Mouse (Mus musculus): Measurements from ENCODE around the gene Peg10.

Gene Peg10

DNA sequence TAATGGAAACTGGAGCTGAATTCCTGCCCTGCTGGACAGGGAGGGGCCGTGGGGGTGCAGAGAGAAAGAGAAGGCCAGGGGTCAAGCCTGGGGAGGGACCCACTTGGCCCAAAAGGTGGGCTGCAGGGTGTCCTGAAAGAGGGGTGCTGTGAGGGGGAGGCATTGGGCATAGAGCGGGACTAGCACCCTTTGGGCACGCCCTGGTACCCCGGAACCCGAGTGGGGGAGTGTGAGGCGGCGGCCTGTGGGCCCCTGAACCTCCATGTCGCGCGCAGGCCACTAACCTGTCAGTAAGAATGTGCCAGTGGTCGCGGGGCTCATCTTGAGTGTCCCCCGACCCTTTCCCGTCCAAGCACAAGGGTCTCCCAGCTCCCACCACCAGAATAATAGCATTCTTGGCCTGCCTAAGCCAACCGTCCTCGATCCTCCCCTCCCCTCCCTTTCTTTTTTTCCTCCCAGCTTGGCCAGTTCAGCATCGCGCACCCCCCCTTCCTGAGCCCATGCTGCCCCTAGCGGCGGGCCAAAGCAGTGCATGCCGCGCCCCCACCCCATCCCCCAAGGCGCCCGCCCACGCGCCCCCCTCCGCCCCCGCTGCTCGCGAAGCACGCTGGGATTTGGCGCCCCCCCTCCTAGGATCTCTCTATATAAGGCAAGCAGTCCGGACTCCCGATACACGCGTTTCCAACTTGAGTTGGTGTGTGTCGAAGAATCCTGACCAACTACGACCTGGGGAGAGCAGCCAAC is at the start of gene Peg10, which contains the start of gene Sgce:
Gene Peg10, plus strand, starts transcription at position 611 of the 744 bp plus-strand sequence.
Gene Sgce, minus strand, starts transcription at position 512 of the 744 bp plus-strand sequence.
- peak; percentile 80 for DNase-seq

DNA sequence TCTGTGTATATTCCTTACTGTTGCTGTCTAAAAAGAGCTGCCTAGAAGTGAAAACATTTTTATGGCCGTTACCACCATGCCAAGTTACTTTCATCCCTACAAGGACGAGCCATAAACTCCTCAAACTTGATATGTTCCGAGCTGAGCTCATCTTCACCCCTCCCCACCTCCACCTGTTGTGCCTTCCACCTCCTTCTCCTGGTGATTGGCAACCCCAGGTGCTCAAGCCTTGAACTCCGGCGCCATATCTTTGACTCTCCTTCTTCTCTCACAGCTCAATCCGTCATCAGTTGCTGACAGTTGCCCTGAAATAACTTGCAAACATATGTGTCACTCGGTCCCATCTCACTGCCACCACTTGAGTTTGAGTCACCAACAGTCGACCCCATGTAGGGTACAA is 45.5 kb upstream of the Peg10 start:
- DNase-seq, result no peak

DNA sequence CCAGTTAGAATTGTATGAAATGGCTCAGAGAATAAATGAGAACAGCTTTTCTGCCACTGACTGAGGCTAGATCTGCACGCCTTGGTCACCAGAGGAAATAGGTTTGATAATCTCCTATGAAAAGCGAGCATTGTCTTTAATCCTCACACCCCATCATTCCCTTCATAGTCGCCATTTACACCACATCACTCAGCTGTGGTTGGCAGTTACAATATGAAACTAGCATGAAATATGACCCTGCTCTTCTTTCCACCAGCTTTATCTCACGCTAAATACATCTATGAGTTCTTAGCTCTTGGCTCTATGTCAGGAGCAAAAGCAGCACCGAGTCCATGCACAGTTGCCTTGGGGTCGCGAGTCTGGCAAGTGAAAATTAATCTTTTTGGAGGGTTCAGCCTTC is 43.2 kb upstream of the Peg10 start:
- DNase-seq, result no peak

DNA sequence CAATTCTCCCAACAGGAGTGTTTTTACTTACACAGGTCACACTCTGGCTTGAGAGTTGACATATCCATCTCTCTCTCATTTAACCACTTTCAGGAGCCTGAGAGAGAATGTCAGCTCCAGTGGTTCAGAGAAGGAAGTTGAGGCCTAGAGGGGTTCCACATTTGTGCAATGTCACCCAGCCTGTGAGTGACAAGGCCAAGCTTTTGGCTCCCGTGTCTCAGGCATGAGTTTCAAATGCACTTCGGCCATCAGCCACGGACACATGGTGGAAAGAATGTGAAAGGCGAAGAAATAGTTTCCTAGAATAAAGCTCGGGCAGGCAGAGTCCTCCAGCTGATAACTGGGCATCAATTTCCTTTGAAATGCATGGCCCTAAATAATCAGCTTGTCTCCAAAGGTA is 40.7 kb upstream of the Peg10 start:
- DNase-seq, result no peak

DNA sequence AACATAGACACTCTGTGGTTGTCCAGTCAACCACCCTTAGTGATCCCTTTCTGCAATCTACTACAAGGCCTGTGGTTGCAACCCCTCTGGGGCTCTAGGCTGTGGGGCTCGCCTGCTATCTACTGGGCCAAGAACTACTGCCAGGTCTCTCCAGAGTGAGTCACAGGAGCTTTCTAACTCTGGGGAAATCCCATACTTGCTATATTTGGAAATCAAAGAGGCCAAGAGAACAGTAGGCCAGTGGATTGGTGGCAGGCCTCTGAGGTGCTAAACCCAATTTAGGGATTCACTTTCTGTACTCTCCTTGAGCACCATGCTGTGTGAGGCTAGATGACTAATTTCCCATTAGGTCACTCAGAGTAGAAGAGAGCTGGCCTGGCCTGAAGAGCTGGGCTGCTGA is 38.1 kb upstream of the Peg10 start:
- no peak for DNase-seq

DNA sequence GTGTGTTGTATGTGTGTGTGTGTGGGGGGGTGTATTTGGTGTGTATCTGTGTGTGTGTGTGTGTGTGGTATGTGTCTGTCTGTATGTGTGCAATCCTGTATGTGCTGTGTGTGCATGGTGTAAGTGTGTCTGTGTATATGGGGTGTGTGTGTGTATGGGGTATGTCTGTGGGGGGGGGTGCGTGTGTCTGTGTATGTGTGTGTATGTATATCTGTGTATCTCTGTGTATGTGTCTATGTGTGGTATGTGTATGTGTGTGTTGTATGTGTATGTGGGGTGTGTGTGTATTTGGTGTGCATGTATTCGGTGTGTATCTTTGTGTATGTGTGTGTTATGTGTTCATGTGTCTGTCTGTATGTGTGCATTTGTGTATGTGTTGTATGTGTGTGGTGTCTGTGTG is 30.9 kb upstream of the Peg10 start:
- DNase-seq, result no peak

DNA sequence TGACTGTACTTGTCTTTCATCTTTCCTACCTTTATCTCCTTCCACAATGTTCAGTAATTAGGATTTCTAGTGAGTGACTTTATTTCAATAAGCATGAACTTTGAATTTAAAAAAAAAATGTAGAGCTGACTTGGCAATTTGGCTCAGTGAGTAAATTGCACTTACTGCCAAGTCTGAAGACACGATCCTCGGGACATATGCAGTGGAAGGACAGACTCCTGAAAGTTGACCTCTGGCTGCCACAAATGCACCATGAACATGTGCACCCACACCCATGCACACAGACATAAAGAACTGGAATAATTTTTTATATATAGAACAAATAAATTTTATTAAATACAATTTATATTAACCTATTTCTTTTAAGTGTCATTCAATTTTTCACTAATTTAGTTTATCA is 29.8 kb upstream of the Peg10 start:
- no peak for DNase-seq

DNA sequence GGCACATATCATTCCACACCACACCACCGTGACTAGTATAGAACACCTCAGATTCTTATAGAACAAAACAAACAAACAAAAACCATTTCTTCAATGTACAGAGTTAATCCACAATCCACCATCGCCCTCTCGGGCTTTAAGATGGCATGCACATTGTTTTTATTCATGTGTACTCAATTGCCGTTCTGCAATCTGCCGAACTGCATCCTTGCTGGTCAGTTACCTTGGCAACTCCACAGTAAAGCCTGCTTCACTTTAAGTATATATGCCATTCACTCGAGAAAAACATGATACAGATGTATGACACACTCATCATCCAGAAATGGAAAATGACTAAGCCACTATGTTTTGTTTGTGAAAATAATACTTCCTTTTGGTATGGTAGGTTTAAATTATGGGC is 25.0 kb upstream of the Peg10 start:
- DNase-seq, result no peak

DNA sequence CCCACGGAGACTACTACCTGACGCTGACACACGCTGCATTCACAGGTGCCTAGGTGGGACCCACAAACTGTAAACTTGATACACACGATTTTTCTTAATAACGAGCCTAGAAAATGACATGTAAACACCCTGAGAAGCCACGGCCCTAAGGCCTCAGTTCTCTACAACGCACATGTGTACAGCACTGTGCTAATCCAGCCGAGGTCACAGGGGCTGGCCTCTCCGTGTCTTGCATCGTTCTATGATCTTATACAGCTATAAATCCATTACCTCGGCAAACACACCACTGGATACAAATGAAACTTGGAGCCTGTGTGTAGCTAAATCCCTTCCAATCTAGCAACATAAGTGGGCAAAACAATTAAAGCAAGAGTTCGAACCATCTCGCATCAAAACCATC is 24.4 kb upstream of the Peg10 start:
- DNase-seq, result no peak

DNA sequence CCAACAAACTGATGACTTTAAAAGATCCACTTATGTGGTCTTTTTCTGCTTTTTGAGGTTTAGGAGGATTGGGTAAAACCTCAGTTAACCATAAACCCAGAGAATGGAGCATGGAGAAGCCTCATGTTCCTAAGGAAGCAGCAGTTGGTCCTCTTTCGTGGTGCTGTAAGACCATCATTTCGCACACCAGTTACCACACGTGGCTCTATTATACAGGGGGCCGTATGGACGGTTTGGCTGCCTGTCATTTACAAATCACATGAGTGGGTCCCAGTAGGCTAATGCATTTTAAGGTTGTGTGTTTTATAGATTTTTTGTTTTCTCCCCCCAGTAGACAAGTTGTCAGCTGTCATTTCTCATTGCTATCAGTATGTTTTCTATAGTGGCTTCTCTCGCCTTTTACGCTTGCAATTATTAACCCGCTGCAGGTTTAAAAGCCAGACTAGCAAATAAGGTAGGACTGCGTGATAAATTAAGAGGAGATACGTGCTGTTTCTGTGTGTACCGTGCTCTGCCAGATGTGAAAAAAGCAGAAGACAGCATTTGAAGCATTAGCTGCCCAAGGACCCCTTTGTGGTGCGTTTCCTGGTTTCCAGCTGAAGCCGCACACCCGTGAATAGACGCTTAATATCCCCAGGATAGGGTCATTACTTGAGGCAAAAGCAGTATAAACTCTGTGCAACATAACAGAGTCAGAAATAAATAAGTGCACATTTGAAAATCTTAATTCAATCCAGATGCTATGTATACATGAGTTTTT is 22.9 kb upstream of the Peg10 start:
- no peak for DNase-seq

DNA sequence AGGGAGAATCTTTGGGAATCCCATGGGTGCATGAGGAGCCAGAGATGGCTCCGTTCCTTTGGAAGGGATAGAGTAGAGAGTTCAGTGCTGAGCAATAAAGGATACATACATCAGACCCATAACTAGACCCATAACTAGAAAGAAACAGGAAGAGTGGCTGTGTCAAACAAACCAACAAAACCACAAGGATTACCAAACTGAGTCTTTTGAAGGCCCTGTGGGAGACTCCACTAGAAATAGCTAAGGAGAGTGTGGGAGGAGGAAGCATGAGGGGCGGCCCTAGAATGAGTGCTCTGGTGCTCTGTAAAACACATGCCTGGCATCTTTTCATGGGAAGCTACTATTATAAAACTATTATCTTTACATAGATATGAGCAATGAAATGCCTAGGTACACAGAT is 18.8 kb upstream of the Peg10 start:
- DNase-seq, result no peak

DNA sequence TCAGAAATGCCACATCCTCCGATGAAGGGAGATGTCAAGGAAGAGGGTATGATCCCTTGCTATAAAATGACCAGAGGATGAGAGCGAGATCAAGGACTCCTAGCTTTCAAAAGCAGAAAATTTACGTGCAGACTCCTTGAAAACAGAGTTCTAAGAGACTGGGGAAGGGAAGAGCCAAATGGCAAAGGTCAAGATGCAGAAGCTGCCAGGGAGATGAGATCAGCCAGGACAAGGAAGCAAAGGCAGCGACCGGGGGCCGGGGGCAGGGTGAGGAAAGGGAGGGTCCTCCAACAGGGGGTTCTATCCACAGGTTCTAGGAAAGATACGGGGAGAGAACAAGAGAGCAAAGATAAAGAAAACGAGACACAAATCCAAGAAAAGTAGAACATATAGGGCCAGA is 15.4 kb upstream of the Peg10 start:
- no peak for DNase-seq

DNA sequence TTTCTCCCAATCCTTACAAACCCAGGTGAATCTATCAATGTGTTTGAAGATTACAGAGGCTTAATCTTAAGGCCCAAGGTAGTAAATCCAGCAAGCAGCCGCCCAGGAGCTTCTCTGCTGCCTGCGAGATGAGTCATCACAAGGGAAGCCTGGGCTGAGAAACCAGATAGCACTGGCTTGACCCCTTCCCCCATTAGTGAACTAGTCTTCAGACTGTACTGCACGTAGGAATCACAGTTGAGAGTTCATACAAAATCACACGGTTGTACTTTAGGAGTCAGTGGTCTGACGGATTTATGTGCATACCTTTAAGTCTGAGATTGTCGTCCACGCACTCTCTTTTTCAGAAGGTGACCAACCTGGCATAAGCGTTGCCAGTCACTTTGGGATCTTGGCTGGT is 13.9 kb upstream of the Peg10 start:
- no peak for DNase-seq

DNA sequence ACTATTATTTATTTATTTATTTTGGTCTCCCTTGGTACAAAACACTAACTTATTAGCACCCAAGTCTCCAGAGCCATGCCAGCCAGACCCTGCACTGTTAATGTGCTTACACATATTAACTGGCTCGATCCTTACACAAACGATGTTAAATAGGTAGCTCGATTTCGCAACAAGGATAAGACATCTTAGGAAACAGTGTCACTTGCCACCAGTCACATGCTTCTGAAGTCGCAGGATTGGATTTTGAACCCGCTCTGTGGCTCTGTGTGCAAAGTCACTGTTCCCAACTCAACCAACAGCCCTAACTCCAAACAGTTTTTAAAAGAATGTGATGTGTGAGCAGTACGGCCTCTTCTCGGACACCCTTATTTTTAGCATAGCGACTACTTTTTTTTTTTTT is 10.7 kb upstream of the Peg10 start:
- DNase-seq, result no peak

DNA sequence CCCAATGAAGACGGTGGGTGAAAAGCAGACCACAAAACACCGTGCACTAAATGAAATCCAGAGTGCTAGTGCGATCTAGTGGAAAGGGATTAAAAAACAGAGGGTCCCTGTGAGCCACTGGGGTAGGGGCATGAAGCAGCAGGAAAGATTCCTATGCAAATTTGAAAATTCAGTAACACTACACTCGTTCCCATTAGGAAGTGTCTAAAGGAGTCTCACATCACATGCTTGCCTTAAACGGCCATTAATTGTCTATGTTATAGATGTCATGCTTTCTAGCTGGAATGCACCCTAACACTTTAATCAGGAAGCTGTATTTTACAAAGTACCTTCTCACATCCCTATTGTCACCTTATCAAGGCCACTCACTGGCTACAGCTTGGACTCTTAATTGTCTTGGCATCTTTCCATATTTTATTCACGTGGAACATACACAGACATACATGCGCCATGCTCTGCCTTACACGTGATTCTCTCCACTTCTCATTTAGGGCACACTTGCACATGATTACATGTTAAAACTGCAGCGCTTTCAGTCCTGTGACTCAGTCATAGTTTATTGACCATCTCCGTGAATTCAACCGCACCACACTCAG is 9.0 kb upstream of the Peg10 start:
- DNase-seq, result no peak

DNA sequence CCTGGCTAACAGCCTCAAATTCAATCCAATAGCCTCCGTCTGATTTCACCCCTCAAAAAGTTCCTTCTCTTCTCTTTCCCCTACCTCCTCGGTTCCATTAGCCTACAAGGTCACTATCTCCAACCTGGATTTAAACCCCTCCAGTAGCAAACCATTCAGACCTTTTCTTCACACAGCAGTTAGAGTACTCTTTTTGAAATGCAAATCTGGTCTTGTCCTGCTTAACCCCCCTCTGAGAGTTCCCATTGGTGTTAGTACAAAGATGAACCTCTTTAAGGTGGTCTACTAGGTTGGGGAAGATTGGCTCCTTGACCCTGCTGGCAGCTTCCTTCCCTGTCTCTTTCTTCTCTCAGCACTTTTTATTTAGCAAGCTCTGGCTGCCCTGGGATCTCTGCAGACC is 8.4 kb upstream of the Peg10 start:
- no peak for DNase-seq

DNA sequence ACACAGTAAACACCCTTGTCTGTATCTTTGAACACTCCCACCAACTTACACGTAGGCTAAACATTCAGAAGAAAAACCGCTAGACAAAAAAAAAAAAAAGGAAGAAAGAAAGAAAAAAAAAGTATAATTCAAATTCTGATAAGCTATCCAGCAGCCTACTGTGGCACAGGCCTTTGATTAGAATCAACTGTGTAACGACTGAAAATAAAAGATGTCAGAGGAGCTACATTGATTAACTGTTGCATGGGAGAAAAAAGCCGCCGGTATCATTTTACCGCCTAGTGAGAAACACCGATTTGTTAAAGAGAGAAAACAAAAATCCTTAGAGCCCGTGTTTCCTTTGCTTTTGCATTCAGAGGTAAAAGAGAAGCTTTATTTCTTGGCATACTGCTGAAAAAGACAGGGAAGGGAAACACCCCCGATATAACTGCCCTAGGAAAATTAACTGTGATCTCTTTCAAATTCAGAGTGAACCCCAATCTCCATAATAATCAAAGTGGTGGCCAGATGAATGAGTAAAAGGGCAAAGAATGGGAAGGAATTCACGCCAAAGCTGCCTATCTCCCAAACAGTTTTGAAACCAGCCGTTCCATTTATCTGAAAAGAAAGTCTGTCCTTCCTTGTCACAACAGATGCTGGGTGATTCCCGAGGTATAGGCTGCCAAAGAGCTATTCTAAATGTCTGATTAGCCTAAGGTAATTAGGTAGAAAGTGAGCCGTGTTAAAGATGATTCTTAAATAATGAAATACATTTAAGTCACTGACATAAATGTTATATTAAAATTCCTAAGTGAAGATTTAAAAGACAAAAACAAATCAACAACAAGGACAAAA is 7.4 kb upstream of the Peg10 start:
- DNase-seq, result no peak

DNA sequence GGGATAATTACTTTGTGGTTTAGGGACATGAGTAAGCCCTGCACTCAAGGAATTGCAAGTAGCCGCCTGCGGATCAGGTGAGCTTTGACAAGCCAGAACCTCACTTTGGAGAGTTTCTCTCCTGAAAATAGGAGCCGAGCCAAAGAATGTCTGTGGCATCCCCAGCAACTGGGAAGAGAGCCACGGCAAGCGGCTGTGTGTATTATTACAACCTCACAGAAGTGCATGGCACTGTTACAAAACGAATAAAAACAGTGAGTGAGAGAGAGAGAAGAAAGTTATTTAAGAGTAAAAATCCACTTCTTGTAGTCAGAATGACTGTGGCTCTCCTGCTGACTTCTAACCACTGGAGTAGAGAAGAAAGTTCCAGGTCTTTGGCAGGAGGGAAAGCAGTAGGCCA is 6.6 kb upstream of the Peg10 start:
- peak; percentile 47 for DNase-seq

DNA sequence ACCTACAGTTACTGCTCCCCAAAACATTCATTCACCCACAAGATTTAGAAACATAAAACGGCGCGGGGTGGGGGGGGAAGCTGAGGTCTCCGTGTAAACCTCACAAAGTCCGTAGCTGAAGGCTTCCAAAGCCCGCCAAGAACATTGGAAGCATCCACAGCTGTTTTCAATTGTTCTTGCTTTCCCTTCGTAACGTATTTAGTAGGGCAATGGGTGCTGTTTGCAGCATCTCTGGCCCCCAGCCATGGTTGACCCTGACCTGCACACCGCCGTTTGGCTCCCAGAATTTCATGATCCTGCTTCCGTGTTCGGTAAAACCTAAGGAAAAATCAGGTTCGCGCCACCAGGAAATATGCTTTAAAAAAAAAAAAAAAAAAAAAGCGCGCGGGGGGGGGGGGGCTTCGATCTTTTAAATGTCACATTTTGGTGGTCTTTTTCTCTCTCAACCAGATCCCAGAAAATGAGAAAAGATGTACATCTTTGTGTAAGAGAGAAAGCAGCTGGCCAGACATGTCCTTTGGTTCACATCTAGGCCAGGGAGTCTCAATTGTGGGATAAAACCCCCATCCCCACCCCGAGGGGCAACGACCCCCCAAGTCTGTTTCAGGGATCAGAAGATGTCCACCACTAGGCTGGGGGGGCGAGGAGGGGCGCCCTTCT is 940 bp upstream of the Peg10 start:
- peak; percentile 3 for DNase-seq

DNA sequence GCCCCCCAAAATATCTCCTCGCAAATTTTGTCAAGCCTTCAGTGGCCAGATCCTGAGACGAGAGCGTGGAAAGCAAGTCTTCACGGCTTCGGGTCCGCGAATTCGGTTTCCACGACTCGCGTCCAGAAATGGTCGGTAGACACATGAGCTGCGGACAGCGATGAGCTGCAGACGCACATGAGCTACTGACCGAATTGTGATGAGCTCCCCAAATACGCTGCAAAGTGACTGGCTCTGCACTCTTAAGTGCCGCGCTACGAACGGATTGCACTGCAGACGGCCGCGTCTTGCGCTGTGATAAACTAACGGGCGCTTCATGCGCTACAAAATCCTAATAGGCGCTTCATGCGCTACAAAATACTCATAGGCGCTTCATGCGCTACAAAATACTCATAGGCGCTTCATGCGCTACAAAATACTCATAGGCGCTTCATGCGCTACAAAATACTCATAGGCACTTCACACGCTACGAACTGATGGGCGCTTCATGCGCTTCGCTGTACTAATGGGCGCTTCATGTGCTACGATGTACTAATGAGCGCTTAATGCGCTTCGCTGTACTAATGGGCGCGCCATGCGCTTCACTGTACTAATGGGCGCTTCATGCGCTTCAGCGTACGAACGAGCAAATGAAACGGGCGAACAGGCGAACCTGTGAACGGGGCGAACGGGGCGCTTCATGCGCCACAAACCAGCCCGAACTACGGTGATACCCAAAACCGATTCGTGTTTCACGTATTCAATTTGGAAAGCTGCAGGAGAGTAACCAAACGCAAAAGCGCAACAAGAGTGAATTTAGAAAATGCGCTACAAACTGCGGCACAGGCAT is 785 bp downstream of the Peg10 start:
- peak; percentile 21 for DNase-seq

DNA sequence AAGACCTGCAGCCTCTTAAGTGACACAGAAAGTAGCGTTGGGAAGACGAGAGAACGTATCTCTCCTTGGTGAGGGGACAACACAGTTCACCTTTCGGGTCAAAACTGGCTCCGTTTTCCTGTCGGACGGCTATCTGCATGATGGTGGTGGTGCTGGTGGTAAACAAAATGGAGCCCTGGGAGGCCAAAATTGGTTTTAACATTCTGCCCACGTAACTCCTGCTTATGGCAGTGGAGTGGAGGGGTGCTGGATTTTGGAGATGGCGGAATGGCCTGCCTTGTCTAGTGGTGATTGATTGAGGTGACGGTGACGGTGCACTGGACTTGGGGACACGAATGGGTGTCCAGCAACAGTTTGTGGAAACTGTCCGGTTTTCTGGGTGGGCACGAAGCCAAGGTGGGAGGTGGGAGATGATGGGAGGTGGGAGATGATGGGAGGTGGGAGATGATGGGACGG is 1.4 kb downstream of the Peg10 start:
- DNase-seq, result peak; percentile 3

DNA sequence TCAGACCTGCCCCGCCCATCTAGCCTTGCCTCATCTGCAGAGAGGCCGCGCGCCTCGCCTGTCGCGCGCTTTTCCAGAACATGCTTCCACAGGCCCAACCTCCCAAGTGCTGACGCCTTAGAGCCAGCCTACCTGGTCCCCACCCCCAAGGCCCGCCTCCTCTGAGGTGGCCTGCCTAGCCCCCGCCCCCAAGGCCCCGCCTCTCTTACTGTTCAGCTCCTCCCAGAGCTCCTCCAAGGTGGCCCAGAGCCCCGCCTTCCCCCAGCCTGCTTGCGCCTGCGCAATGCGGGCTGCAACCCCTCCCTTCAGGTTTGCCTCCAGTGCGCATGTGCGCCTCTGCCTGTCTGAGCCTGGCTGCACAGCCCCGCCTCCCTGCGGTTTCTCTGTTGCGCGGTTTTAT is 2.0 kb downstream of the Peg10 start:
- DNase-seq, result peak; percentile 94
